Comparison of ENCODE assay signal across 24 mouse cellular contexts in genomic region chr12:83830424-83830823, GRCm38 (mm10).
"Had no signal": no experiment of that assay in that cellular context is flagged by ENCODE, and none has a peak within 500 bp of the region (broad histone marks: within the 10 kb centered on the region; RNA-seq: fewer than 3 reads in every experiment).

No protein-coding gene starts in this region.

- H3K4me1 ChIP-seq: heart, embryonic 10.5 days; heart, embryonic 12.5 days; hindbrain, embryonic 10.5 days; hindbrain, embryonic 12.5 days; kidney, embryonic 15.5 days; limb, embryonic 10.5 days had no signal

- H3K4me2 ChIP-seq: heart, embryonic 12.5 days; hindbrain, embryonic 12.5 days; hindbrain, embryonic 14.5 days; kidney, embryonic 15.5 days; limb, embryonic 12.5 days had no signal

- DNase-seq: gastrocnemius, adult 2 months; gastrocnemius, postnatal 10 days; gastrocnemius, postnatal 25 days; heart, adult 18-20 months; heart, postnatal 10 days; heart, postnatal 4 days; kidney, adult 11 months; kidney, adult 2 months; kidney, adult 9 months; kidney, postnatal 14 days; kidney, postnatal 36 days had no signal

- ATAC-seq: hindbrain, embryonic 16.5 days; intestine, embryonic 16.5 days had no signal

- H3K9me3 ChIP-seq: heart, embryonic 10.5 days; hindbrain, embryonic 10.5 days; hindbrain, embryonic 12.5 days; kidney, embryonic 15.5 days; limb, embryonic 10.5 days; limb, embryonic 12.5 days had no signal

- H3K9ac ChIP-seq: heart, embryonic 12.5 days; hindbrain, embryonic 12.5 days; hindbrain, embryonic 14.5 days; kidney, embryonic 15.5 days; limb, embryonic 12.5 days had no signal

- H3K27me3 ChIP-seq: heart, embryonic 12.5 days; hindbrain, embryonic 12.5 days; kidney, embryonic 15.5 days; limb, embryonic 12.5 days had no signal

- H3K4me3 ChIP-seq: gastrocnemius, adult 2 months; heart, embryonic 10.5 days; heart, embryonic 12.5 days; hindbrain, embryonic 10.5 days; hindbrain, embryonic 12.5 days; kidney, embryonic 15.5 days; layer of hippocampus, adult 2 months; left cerebral cortex, adult 2 months; limb, embryonic 10.5 days; limb, embryonic 12.5 days had no signal

- H3K27ac ChIP-seq: gastrocnemius, adult 2 months; heart, embryonic 10.5 days; hindbrain, embryonic 10.5 days; hindbrain, embryonic 12.5 days; hindbrain, embryonic 14.5 days; kidney, embryonic 15.5 days; kidney, postnatal 0 days; layer of hippocampus, adult 2 months; left cerebral cortex, adult 2 months; limb, embryonic 10.5 days; limb, embryonic 12.5 days had no signal
